22 mouse cellular contexts compared by ENCODE assay signal in the genomic region with DNA sequence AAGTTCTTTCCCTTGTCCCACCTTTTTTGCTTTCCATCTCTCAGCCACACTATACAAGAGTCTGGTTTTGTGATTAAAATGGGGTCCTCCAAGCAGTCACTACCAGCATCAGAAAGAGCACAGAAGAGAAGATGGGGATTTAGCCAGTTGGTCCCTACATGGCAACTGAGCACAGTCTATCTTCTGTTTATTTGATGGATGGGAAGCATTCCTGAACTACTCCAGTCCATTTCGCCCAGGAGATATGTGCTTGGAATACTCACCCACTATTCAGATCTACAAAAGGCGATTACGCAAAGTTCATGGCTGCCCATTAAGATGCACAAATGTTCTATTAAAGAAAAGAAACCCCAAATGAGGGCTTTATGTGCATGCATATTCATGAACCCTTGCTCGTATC.
DNase-seq lines count a peak whose midpoint lies in the region; ATAC-seq and TF ChIP-seq lines count a peak whose summit lies in the region.
"Had no signal": no experiment of that assay in that cellular context is flagged by ENCODE, and none has a peak within 500 bp of the region (broad histone marks: within the 10 kb centered on the region; RNA-seq: fewer than 3 reads in every experiment).

No protein-coding gene starts in this region.

- no peaks in the 10 kb centered on the region for H3K9me3 ChIP-seq in forebrain, embryonic 11.5 days (ENCODE audit: control insufficient read depth, low read length)
- no peaks in the 10 kb centered on the region for H3K9me3 ChIP-seq in forebrain, embryonic 10.5 days
- no peaks in the 10 kb centered on the region for H3K9me3 ChIP-seq in hindbrain, embryonic 14.5 days (ENCODE audit: control insufficient read depth, low read length)
- no peaks in the 10 kb centered on the region for H3K9me3 ChIP-seq in midbrain, postnatal 0 days (ENCODE audit: low read length)
- H3K9me3 ChIP-seq: embryonic facial prominence, embryonic 10.5 days; heart, embryonic 15.5 days; midbrain, embryonic 12.5 days had no signal

- H3K9ac ChIP-seq in forebrain, embryonic 11.5 days (ENCODE audit: low read length) = no peak overlapping the region
- H3K9ac ChIP-seq in hindbrain, embryonic 14.5 days = no peak overlapping the region
- no peak overlapping the region for H3K9ac ChIP-seq in midbrain, postnatal 0 days (replicated peaks; ENCODE audit: low read length, poor library complexity, severe bottlenecking)
- H3K9ac ChIP-seq: heart, embryonic 15.5 days; midbrain, embryonic 12.5 days had no signal

- H3K4me1 ChIP-seq in forebrain, embryonic 11.5 days (replicated peaks; ENCODE audit: control insufficient read depth, insufficient read depth, low read length) = no peaks in the 10 kb centered on the region
- H3K4me1 ChIP-seq in forebrain, embryonic 10.5 days = no peaks in the 10 kb centered on the region
- no peaks in the 10 kb centered on the region for H3K4me1 ChIP-seq in hindbrain, embryonic 14.5 days (replicated peaks; ENCODE audit: control insufficient read depth, insufficient read depth, low read length)
- no peaks in the 10 kb centered on the region for H3K4me1 ChIP-seq in midbrain, postnatal 0 days (ENCODE audit: insufficient read depth, low read length)
- H3K4me1 ChIP-seq: embryonic facial prominence, embryonic 10.5 days; heart, embryonic 15.5 days; midbrain, embryonic 12.5 days had no signal

- TF ChIP-seq POLR2A in brain, embryonic 14.5 days (IDR thresholded peaks at IDR 0.05; ENCODE audit: borderline replicate concordance, extremely low read depth, insufficient read depth, insufficient read length, poor library complexity, severe bottlenecking) = no peak

- no peaks in the 10 kb centered on the region for H3K27me3 ChIP-seq in forebrain, embryonic 11.5 days (ENCODE audit: control insufficient read depth, insufficient read depth, low read length)
- H3K27me3 ChIP-seq in forebrain, embryonic 10.5 days (ENCODE audit: poor library complexity, severe bottlenecking) = no peaks in the 10 kb centered on the region
- H3K27me3 ChIP-seq in hindbrain, embryonic 14.5 days (ENCODE audit: control insufficient read depth, insufficient read depth, low read length) = no peaks in the 10 kb centered on the region
- H3K27me3 ChIP-seq in midbrain, postnatal 0 days (ENCODE audit: insufficient read depth, low read length) = no peaks in the 10 kb centered on the region
- H3K27me3 ChIP-seq: heart, embryonic 15.5 days; midbrain, embryonic 12.5 days had no signal

- no peaks in the 10 kb centered on the region for H3K36me3 ChIP-seq in forebrain, embryonic 11.5 days (ENCODE audit: control insufficient read depth, insufficient read depth, low read length)
- no peaks in the 10 kb centered on the region for H3K36me3 ChIP-seq in forebrain, embryonic 10.5 days (replicated peaks)
- no peaks in the 10 kb centered on the region for H3K36me3 ChIP-seq in hindbrain, embryonic 14.5 days (replicated peaks; ENCODE audit: control insufficient read depth, insufficient read depth)
- H3K36me3 ChIP-seq in midbrain, postnatal 0 days (ENCODE audit: insufficient read depth, low read length) = no peaks in the 10 kb centered on the region
- H3K36me3 ChIP-seq: embryonic facial prominence, embryonic 10.5 days; midbrain, embryonic 12.5 days had no signal

- WGBS in forebrain, embryonic 11.5 days = 84% methylated on average over 4 of the region's 4 CpGs
- WGBS in forebrain, embryonic 10.5 days = 96% methylated on average over 4 of the region's 4 CpGs
- WGBS in hindbrain, embryonic 14.5 days = 55% methylated on average over 4 of the region's 4 CpGs
- WGBS in midbrain, postnatal 0 days = 74% methylated on average over 4 of the region's 4 CpGs

- TF ChIP-seq CTCF in brain, embryonic 14.5 days (IDR thresholded peaks at IDR 0.05; ENCODE audit: borderline replicate concordance, extremely low read depth, insufficient read depth, insufficient read length) = no peak
- TF ChIP-seq CTCF in midbrain, postnatal 0 days (IDR thresholded peaks at IDR 0.05) = no peak

- no peak overlapping the region for H3K27ac ChIP-seq in forebrain, embryonic 11.5 days (ENCODE audit: low read depth, low read length)
- H3K27ac ChIP-seq in forebrain, embryonic 10.5 days = no peak overlapping the region
- no peak overlapping the region for H3K27ac ChIP-seq in hindbrain, embryonic 14.5 days
- no peak overlapping the region for H3K27ac ChIP-seq in midbrain, postnatal 0 days (ENCODE audit: low read depth, low read length)
- H3K27ac ChIP-seq: embryonic facial prominence, embryonic 10.5 days; heart, adult 2 months; heart, embryonic 15.5 days; midbrain, embryonic 12.5 days had no signal

- no peak for DNase-seq in forebrain, embryonic 11.5 days (ENCODE audit: low spot score)
- DNase-seq in forebrain, embryonic 10.5 days (ENCODE audit: extremely low spot score, low spot score) = no peak
- peak; percentile 71 for DNase-seq in brain, embryonic 14.5 days (ENCODE audit: low read depth)
- DNase-seq in hindbrain, embryonic 14.5 days (ENCODE audit: low spot score) = no peak
- peak; percentile 47 for DNase-seq in midbrain, postnatal 0 days (ENCODE audit: low spot score)
- no peak for DNase-seq in layer of hippocampus, postnatal 10 days (ENCODE audit: low spot score in 2 of 2)
- no peak for DNase-seq in cerebellum, postnatal 4 days (ENCODE audit: low spot score in 2 of 2)
- DNase-seq in heart, postnatal 4 days = no peak
- DNase-seq: adrenal gland, postnatal 25 days; cerebellum, adult 18-20 months; cerebellum, postnatal 36 days; gastrocnemius, postnatal 10 days; heart, adult 2 months; lung, adult 18-20 months; lung, postnatal 14 days; thymus, postnatal 4 days had no signal

- H3K4me3 ChIP-seq in forebrain, embryonic 11.5 days (ENCODE audit: low read depth, low read length) = no peak overlapping the region
- no peak overlapping the region for H3K4me3 ChIP-seq in forebrain, embryonic 10.5 days
- H3K4me3 ChIP-seq in hindbrain, embryonic 14.5 days (replicated peaks; ENCODE audit: low read length) = no peak overlapping the region
- no peak overlapping the region for H3K4me3 ChIP-seq in midbrain, postnatal 0 days (ENCODE audit: low read depth, low read length)
- H3K4me3 ChIP-seq: embryonic facial prominence, embryonic 10.5 days; heart, adult 2 months; heart, embryonic 15.5 days; midbrain, embryonic 12.5 days had no signal

- 0 out of 2 replicates have a peak, but pooled peaks have one; percentile 24 for ATAC-seq in forebrain, embryonic 11.5 days (replicated peaks; ENCODE audit: low FRiP score)
- peak; percentile 85 for ATAC-seq in hindbrain, embryonic 14.5 days (ENCODE audit: low FRiP score)
- peak; percentile 38; the same call in 1 of the 2 replicates for ATAC-seq in midbrain, postnatal 0 days (ENCODE audit: low FRiP score)
- ATAC-seq: activated CD4-positive, CD25-positive, alpha-beta regulatory T cell, adult 4 months; intestine, postnatal 0 days had no signal

- no peak overlapping the region for H3K4me2 ChIP-seq in forebrain, embryonic 11.5 days (ENCODE audit: low read depth, low read length, severe bottlenecking)
- H3K4me2 ChIP-seq in hindbrain, embryonic 14.5 days (replicated peaks) = no peak overlapping the region
- no peak overlapping the region for H3K4me2 ChIP-seq in midbrain, postnatal 0 days (ENCODE audit: low read depth, low read length, poor library complexity, severe bottlenecking)
- H3K4me2 ChIP-seq: heart, embryonic 15.5 days; liver, embryonic 11.5 days; midbrain, embryonic 12.5 days had no signal

Comparison
In these comparisons a context has a peak if more than half of its experiments do, and no peak if none do; other contexts are left out.
1. ATAC-seq: peak in every context shown above with its lines; median percentile 85 in hindbrain, embryonic 14.5 days; 38 in midbrain, postnatal 0 days; 24 in forebrain, embryonic 11.5 days.
2. DNase-seq: peak in brain, embryonic 14.5 days (single experiment) and midbrain, postnatal 0 days (single experiment); none in forebrain, embryonic 11.5 days (single experiment), forebrain, embryonic 10.5 days (single experiment), hindbrain, embryonic 14.5 days (single experiment), layer of hippocampus, postnatal 10 days (0 of 2), cerebellum, postnatal 4 days (0 of 2) and heart, postnatal 4 days (single experiment).